Mouse (Mus musculus) thymus, postnatal 4 days (tissue): ENCODE results near the gene Trub1.

Experiments used
- DNase-seq: peaks from one replicate; pipeline ENCODE4 v3.0.0; 2021

Trub1 gene

GRCm38 (mm10) chr19:57452492-57453217 is at the start of gene Trub1:
TSS of gene Trub1 (plus strand) at chr19:57452912.
- peak; percentile 81 for DNase-seq

GRCm38 (mm10) chr19:57403700-57404501 is 48.8 kb upstream of the Trub1 start:
- DNase-seq, result peak; percentile 89

- DNase-seq, result no peak
Measured at GRCm38 (mm10) chr19:57404502-57404848, 48.2 kb upstream of the Trub1 start.

- no peak for DNase-seq
Measured at GRCm38 (mm10) chr19:57407947-57408346, 44.8 kb upstream of the Trub1 start.

GRCm38 (mm10) chr19:57411375-57412196 is 41.1 kb upstream of the Trub1 start:
- peak; percentile 79 for DNase-seq

- DNase-seq, result no peak
Measured at GRCm38 (mm10) chr19:57413170-57413569, 39.5 kb upstream of the Trub1 start.

- DNase-seq, result peak; percentile 62
Measured at GRCm38 (mm10) chr19:57413918-57414317, 38.8 kb upstream of the Trub1 start.

GRCm38 (mm10) chr19:57415031-57415807 is 37.5 kb upstream of the Trub1 start:
- no peak for DNase-seq

- no peak for DNase-seq
Measured at GRCm38 (mm10) chr19:57417800-57418580, 34.7 kb upstream of the Trub1 start.

GRCm38 (mm10) chr19:57423402-57423801 is 29.3 kb upstream of the Trub1 start:
- no peak for DNase-seq

GRCm38 (mm10) chr19:57425296-57425695 is 27.4 kb upstream of the Trub1 start:
- DNase-seq, result no peak

GRCm38 (mm10) chr19:57426841-57427240 is 25.9 kb upstream of the Trub1 start:
- DNase-seq, result no peak

- DNase-seq, result no peak
Measured at GRCm38 (mm10) chr19:57427756-57428438, 24.8 kb upstream of the Trub1 start.

GRCm38 (mm10) chr19:57428641-57429040 is 24.1 kb upstream of the Trub1 start:
- no peak for DNase-seq

- peak; percentile 79 for DNase-seq
Measured at GRCm38 (mm10) chr19:57429926-57430325, 22.8 kb upstream of the Trub1 start.

GRCm38 (mm10) chr19:57431476-57431875 is 21.2 kb upstream of the Trub1 start:
- peak; percentile 69 for DNase-seq

GRCm38 (mm10) chr19:57434024-57434423 is 18.7 kb upstream of the Trub1 start:
- DNase-seq, result no peak

- no peak for DNase-seq
Measured at GRCm38 (mm10) chr19:57436586-57437021, 16.1 kb upstream of the Trub1 start.

GRCm38 (mm10) chr19:57437042-57437441 is 15.7 kb upstream of the Trub1 start:
- no peak for DNase-seq

GRCm38 (mm10) chr19:57439296-57439695 is 13.4 kb upstream of the Trub1 start:
- no peak for DNase-seq

- no peak for DNase-seq
Measured at GRCm38 (mm10) chr19:57441501-57441900, 11.2 kb upstream of the Trub1 start.
